Mouse (Mus musculus): ENCODE results near the gene Cd70. TPM values are rescaled to one million over a fixed set of nuclear protein-coding genes. Genes with fewer than 3 reads are reported as not detected.

The Cd70 gene
- total RNA-seq, 2 experiments from 2014 or later: not detected

DNA sequence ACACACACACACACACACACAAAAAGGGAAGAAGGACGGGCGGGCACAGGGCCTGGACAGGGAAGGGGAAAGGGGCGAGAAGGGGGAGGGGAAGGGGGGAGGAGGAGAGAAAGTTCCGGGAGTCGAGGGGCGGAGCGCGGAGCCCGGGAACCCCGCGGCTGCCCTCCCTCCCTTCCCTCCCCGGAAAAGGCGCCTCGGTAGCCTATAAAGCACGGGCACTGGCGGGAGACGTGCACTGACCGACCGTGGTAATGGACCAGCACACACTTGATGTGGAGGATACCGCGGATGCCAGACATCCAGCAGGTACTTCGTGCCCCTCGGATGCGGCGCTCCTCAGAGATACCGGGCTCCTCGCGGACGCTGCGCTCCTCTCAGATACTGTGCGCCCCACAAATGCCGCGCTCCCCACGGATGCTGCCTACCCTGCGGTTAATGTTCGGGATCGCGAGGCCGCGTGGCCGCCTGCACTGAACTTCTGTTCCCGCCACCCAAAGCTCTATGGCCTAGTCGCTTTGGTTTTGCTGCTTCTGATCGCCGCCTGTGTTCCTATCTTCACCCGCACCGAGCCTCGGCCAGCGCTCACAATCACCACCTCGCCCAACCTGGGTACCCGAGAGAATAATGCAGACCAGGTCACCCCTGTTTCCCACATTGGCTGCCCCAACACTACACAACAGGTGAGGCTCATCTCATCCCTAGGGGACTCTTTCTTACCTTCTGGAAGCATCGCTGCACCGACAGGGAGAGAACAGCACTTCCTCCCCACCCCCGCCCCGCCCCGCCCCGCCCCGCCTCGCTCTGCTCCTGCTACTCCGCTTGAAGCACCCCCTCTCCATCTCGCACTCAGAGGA lies 44.2 kb downstream of the Cd70 start, which contains the start of gene Tnfsf9:
Gene Tnfsf9, plus strand, starts transcription at position 145 of the 854 bp plus-strand sequence.
- DNase-seq (ENCODE audit: low spot score in 2 of 2): no peak
- intact Hi-C loops (cut with DNase I): no loop called here

DNA sequence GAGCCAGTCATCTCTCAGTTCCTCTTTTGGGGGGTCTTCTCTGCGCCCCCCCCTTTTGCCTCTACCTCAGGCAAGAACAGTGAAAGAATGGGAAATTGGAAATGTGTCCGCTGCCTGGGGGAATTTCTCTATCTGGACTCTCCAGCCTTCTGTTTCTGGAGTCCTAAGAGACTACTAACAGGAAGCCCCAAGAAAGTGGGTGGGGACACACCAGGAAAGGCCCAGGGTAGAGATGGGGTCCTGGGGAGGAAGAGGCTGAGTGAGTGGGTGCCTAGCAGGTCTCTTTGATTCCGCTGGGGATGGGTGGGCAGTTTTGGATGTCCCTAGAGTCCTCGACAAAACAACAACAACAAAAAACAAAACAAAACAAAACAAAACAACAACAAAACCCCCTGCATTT lies 45.1 kb downstream of the Cd70 start:
- intact Hi-C loops (cut with DNase I): no loop called here
- DNase-seq (ENCODE audit: low spot score in 2 of 2): no peak

DNA sequence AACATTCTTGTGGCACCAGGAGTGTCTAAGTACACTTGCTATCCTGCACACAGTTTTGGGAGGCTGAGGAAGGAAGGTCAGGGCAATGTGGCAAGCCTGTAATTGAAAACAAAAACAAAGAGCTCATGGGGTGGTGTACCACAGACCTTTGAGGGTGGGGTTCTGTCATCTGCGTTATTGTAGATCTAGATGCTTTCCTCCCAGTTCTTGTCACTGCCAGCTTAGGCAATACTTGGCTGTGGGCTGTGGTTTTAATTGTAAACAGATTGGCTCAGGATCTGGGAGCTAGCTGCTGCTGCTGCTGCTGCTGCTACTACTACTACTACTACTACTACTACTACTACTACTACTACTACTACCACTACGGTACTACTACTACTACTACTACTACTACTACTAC lies 47.3 kb downstream of the Cd70 start:
- no peak for DNase-seq (ENCODE audit: low spot score in 2 of 2)
- intact Hi-C loops (cut with DNase I): no loop called here

DNA sequence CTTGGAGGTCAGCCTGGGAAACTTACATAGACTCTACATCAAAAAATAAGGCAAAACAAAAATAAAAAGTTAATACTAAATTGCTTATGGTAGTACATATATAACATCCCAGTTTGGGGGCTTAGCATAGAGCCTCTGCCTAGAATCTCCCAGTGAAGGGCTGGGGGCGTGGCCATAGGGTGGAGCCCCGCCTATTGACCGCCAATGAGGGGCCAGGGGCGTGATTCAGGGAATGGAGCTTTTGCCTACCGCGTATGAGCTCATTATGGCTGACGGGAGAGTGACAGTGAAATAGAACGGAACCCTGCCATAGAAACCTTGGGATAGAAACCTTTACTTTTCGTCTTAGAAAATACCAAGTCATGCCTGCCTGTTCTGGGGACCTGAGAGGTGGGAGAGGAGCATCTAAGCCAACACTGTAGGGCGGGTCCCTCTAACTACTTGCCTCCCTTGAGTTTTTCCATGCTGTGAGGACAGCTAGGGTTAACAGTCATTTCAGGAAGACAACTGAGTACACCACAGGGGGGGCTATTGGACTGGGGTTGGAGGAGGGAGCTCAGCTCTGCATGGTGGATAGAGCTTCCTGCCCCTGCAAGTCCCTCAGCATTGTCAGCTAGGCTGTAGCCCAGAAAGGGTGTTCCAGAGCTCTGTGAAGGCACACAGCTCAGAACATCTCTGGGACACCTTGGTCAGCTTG lies 49.8 kb downstream of the Cd70 start:
- DNase-seq (ENCODE audit: low spot score in 2 of 2): no peak
- intact Hi-C loops (cut with DNase I): loop anchor here (5.0 kb wide), 2 partner anchors 178 to 238 kb away; partner anchors contain the start of gene Vav1

DNA sequence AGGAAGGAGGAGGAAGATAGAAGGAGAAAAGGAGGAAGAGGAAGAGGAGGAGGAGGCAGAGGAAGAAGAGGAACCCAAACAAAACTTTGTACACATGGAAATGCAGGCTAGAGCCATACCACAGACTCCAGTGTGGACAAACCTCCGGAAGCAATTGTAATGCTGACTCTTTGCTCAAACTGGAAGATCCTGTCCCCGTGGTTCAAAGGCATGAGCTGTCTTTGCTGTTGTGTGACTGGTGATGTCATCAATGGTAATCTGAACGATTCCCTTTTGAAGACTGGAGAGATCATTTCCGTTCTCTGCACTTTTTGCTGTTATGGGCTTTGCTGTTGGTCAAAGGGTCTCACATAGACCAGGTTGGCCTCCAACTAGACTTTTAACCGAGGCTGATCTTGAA lies 51.3 kb downstream of the Cd70 start:
- no peak for DNase-seq (ENCODE audit: low spot score in 2 of 2)
- intact Hi-C loops (cut with DNase I): loop anchor here (5.0 kb wide), 2 partner anchors 179 to 239 kb away; partner anchors contain the start of gene Vav1

DNA sequence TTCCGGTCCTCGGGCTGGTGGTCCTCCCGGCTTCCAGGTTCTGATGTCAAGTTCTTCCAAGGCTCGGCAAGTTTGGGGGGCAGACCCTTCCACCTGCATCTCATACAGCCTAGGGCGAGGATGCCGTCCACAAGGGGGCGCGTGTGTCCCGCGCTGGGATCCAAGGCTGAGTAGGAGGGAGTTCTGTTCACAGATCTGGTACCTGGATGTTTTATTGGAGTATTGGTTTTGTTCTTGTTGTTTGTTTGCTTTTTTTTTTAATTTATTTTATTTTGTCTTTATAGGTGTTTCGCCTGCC lies 53.0 kb downstream of the Cd70 start:
- intact Hi-C loops (cut with DNase I): loop anchor here (1.0 to 5.0 kb wide), 3 partner anchors 71 to 241 kb away; partner anchors contain the start of gene Vav1
- peak; percentile 80 to 87 for DNase-seq (ENCODE audit: low spot score in 2 of 2)

Other genes starting within 250 kb of the Cd70 start
- 10 to 100 TPM; 66.8 to 67.9 TPM for gene Mllt1, start 214.4 kb downstream of the Cd70 start, total RNA-seq (2021)
- gene Acer1, start 167.7 kb downstream of the Cd70 start, total RNA-seq (2021): not detected
- gene Clpp, start 159.5 kb downstream of the Cd70 start, total RNA-seq (2021): 10 to 100 TPM; 49.6 to 58.2 TPM
- gene Alkbh7, start 152.4 kb downstream of the Cd70 start, total RNA-seq (2021): 10 to 100 TPM; 19.9 to 26.0 TPM
- gene Pspn, start 149.8 kb downstream of the Cd70 start, total RNA-seq (2021): not detected
- gene Gtf2f1, start 138.5 kb downstream of the Cd70 start, total RNA-seq (2021): 10 to 100 TPM; 54.9 to 58.4 TPM
- gene Gm17949, start 138.3 kb downstream of the Cd70 start, total RNA-seq (2021): under 1 TPM in 1 of 2 experiments, not detected in 1; 0.30 TPM
- gene Khsrp, start 118.3 kb downstream of the Cd70 start, total RNA-seq (2021): 100 to 1,000 TPM; 116 to 117 TPM
- gene Slc25a41, start 108.1 kb downstream of the Cd70 start, total RNA-seq (2021): not detected
- gene Crb3, start 90.7 kb downstream of the Cd70 start, total RNA-seq (2021): 1 to 10 TPM in 1 of 2 experiments, not detected in 1; 1.6 TPM
- 100 to 1,000 TPM; 361 to 364 TPM for gene Slc25a23, start 89.9 kb downstream of the Cd70 start, total RNA-seq (2021)
- 1 to 10 TPM; 1.8 to 1.9 TPM for gene Dennd1c, start 71.3 kb downstream of the Cd70 start, total RNA-seq (2021)
- 100 to 1,000 TPM; 671 to 695 TPM for gene Tubb4a, start 62.0 kb downstream of the Cd70 start, total RNA-seq (2021)
- under 1 TPM; 0.26 to 0.42 TPM for gene Tnfsf9, start 44.5 kb downstream of the Cd70 start, total RNA-seq (2021)
- not detected for gene Tnfsf14, start 44.4 kb upstream of the Cd70 start, total RNA-seq (2021)
- gene C3, start 78.4 kb upstream of the Cd70 start, total RNA-seq (2021): under 1 TPM; 0.46 to 0.53 TPM
- gene Gpr108, start 98.7 kb upstream of the Cd70 start, total RNA-seq (2021): 10 to 100 TPM; 18.1 to 19.3 TPM
- 1 to 10 TPM; 8.1 to 9.2 TPM for gene Trip10, start 99.7 kb upstream of the Cd70 start, total RNA-seq (2021)
- gene Vav1, start 129.3 kb upstream of the Cd70 start, total RNA-seq (2021): 1 to 10 TPM; 4.2 to 5.4 TPM
- 1 to 10 TPM; 5.3 to 7.0 TPM for gene Adgre1, start 208.9 kb upstream of the Cd70 start, total RNA-seq (2021)

Measured in left cerebral cortex, postnatal 14 days (tissue).